Mouse (Mus musculus): Measurements from ENCODE around the gene Rmnd5b. TPM values are rescaled to one million over a fixed set of nuclear protein-coding genes. Genes with fewer than 3 reads are reported as not detected.

Gene Rmnd5b
- total RNA-seq, 2 experiments from 2014 or later, result 52.3 to 54.6 TPM

GRCm38 (mm10) chr11:51576454-51576853 is 59.2 kb downstream of the Rmnd5b start:
- intact Hi-C loops (cut with DNase I), result no loop called here
- DNase-seq (ENCODE audit: low spot score in 2 of 2), result no peak

Other genes starting within 250 kb of the Rmnd5b start
- gene Phykpl, start 51.1 kb downstream of the Rmnd5b start, total RNA-seq (2021), result 1 to 10 TPM; 5.8 to 6.4 TPM
- 100 to 1,000 TPM; 131 to 144 TPM for gene Hnrnpab, start 29.0 kb downstream of the Rmnd5b start, total RNA-seq (2021)
- gene Nhp2, start 16.2 kb downstream of the Rmnd5b start, total RNA-seq (2021), result 10 to 100 TPM; 46.5 to 49.4 TPM
- gene N4bp3, start 14.9 kb upstream of the Rmnd5b start, total RNA-seq (2021), result 10 to 100 TPM in 1 of 2 experiments, 1 to 10 TPM in 1; 9.1 to 11.0 TPM
- 1 to 10 TPM in 1 of 2 experiments, under 1 TPM in 1; 0.91 to 1.1 TPM for gene D930048N14Rik, start 15.1 kb upstream of the Rmnd5b start, total RNA-seq (2021)
- 10 to 100 TPM; 31.3 to 31.6 TPM for gene 0610009B22Rik, start 53.0 kb upstream of the Rmnd5b start, total RNA-seq (2021)
- gene Sec24a, start 127.7 kb upstream of the Rmnd5b start, total RNA-seq (2021), result 10 to 100 TPM; 20.9 to 24.4 TPM
- 10 to 100 TPM; 73.8 to 74.4 TPM for gene Sar1b, start 127.8 kb upstream of the Rmnd5b start, total RNA-seq (2021)
- 10 to 100 TPM; 12.3 to 13.4 TPM for gene Jade2, start 221.8 kb upstream of the Rmnd5b start, total RNA-seq (2021)